Mouse (Mus musculus): ENCODE results near the gene Syngr1. TPM values are rescaled to one million over a fixed set of nuclear protein-coding genes. Genes with fewer than 3 reads are reported as not detected.

Gene Syngr1
- polyA plus RNA-seq, 1 experiment from 2014 or later: 8.1 TPM

DNA sequence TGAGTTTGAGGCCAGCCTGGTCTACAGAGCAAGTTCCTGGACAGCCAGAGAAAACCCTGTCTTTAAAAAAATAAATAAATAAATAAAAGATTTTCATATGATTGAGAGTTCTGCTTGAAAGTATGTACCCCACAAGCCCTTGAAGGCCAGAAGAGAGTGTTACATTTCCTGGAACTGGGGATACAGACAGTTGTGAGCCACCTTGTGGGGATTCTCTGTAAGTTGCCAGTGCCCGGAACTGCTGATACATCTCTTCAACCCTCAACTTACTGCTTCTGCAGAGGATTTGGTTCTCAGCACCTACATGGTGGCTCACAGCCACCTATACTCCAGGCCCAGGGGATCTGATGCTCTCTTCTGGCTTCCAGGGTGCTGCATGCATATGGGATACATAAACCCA, 36.1 kb downstream of the Syngr1 start:
- Histone ChIP-seq H3K27me3 (no peaks in the 10 kb centered on the region), H3K27ac (no peak overlapping the region)
- no peak for ATAC-seq (ENCODE audit: insufficient number of reproducible peaks, insufficient read depth, low FRiP score, low TSS enrichment)

DNA sequence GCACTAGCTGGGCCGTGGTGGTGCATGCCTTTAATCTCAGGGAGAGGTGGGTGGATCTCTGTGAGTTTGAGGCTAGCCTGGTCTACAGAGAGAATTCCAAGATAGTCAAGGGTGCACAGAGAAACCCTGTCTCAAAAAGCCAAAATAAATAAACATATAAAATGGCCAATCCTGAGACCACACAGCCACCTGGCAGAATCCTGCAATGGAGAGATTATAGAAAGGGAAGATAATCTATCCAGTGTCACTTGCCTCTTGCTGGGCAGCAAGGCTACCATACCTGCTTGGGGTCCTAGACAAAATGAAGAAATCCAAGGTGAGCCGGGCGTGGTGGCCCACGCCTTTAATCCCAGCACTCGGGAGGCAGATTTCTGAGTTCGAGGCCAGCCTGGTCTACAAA, 38.8 kb downstream of the Syngr1 start:
- H3K4me3 ChIP-seq: no peak overlapping the region
- H3K9me3 ChIP-seq: no peaks in the 10 kb centered on the region
- H3K27me3 ChIP-seq: no peaks in the 10 kb centered on the region
- no peaks in the 10 kb centered on the region for H3K36me3 ChIP-seq
- peaks cover 11% of the 10 kb centered on the region for H3K4me1 ChIP-seq
- no peak overlapping the region for H3K9ac ChIP-seq
- H3K4me2 ChIP-seq (replicated peaks): no peak overlapping the region
- no peak overlapping the region for H3K27ac ChIP-seq
- 93% methylated on average over 6 of the region's 6 CpGs for WGBS
- ATAC-seq (ENCODE audit: insufficient number of reproducible peaks, insufficient read depth, low FRiP score, low TSS enrichment): no peak

More for the DNA sequence above, 36.1 kb downstream of the Syngr1 start:
- WGBS: 61% methylated on average over 1 of the region's 1 CpGs
- Histone ChIP-seq H3K4me3 (no peak overlapping the region), H3K4me2 (replicated peaks) (no peak overlapping the region), H3K4me1 (no peaks in the 10 kb centered on the region), H3K36me3 (no peaks in the 10 kb centered on the region), H3K9ac (no peak overlapping the region), H3K9me3 (no peaks in the 10 kb centered on the region)

DNA sequence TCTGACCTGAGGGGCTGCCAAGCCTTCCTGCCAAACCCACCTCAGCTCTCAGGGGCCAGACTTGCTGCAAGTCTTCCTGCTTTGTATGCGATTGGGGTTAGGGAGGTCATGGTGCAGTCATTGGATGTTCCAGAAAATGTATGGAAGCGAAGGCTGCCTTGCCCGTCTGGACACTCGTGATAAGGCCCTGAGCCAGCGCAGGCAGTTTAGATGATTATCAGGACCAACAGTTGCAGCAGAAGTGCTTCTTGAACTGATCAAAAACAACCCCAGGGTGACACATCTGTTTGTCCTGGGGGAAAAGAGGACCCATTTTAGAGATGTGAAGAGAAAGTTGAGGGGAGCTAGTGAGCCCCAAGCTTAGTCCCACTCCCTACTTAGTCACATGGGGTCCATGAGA, 39.6 kb downstream of the Syngr1 start:
- Histone ChIP-seq H3K4me3 (no peak overlapping the region), H3K4me1 (peaks cover 11% of the 10 kb centered on the region), H3K36me3 (no peaks in the 10 kb centered on the region), H3K9ac (no peak overlapping the region), H3K27ac (no peak overlapping the region), H3K4me2 (replicated peaks) (no peak overlapping the region), H3K27me3 (no peaks in the 10 kb centered on the region), H3K9me3 (no peaks in the 10 kb centered on the region)
- 82% methylated on average over 5 of the region's 5 CpGs for WGBS
- ATAC-seq (ENCODE audit: insufficient number of reproducible peaks, insufficient read depth, low FRiP score, low TSS enrichment): no peak

DNA sequence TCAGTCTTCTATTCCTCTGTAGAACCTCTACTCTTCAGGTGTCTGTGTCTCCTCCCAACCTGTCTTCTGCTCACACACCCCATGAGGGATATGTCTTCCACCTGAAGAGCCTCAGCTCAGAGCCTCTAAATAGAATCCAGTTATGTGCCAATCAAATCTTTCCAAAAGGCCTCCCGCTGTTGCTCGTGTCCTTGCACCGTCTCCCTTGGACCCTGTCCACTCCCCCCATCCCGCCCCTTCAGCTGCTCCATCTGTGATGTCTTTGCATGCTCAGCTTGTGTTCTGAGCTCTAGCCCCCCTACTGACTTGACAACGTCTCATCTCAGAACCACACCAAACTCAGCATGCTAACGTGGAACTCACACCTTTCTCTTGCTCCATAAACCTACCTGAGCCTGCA, 40.3 kb downstream of the Syngr1 start:
- H3K36me3 ChIP-seq: no peaks in the 10 kb centered on the region
- no peak overlapping the region for H3K4me2 ChIP-seq (replicated peaks)
- H3K4me1 ChIP-seq: peaks cover 11% of the 10 kb centered on the region
- no peaks in the 10 kb centered on the region for H3K9me3 ChIP-seq
- H3K4me3 ChIP-seq: no peak overlapping the region
- 80% methylated on average over 6 of the region's 6 CpGs for WGBS
- no peak for ATAC-seq (ENCODE audit: insufficient number of reproducible peaks, insufficient read depth, low FRiP score, low TSS enrichment)
- no peaks in the 10 kb centered on the region for H3K27me3 ChIP-seq
- no peak overlapping the region for H3K9ac ChIP-seq
- H3K27ac ChIP-seq: no peak overlapping the region

DNA sequence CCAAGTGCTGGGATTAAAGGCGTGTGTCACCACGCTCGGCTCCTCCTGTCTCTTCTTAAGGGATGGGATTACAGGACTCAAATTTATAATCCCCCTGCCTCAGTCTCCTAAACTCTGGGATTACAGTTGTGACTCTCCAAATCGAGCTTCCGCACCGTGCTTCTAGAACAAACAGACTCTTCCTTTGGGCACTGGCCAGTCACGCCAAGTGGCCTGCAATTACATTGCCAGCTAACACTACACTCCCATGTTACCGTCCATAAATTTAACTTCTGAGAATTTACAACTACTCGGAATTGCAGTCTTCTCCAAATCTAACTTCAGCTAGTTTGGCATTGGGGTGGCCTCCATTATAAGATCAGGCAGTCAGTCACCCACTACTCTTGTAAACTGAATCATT, 41.3 kb downstream of the Syngr1 start:
- H3K36me3 ChIP-seq: no peaks in the 10 kb centered on the region
- H3K27me3 ChIP-seq: no peaks in the 10 kb centered on the region
- H3K27ac ChIP-seq: peak overlapping the region; percentile 46; the same call in 1 of the 2 replicates
- no peaks in the 10 kb centered on the region for H3K9me3 ChIP-seq
- peak overlapping the region; percentile 91 for H3K4me2 ChIP-seq (replicated peaks)
- H3K4me3 ChIP-seq: peak overlapping the region; percentile 63
- H3K4me1 ChIP-seq: peaks cover 11% of the 10 kb centered on the region
- ATAC-seq (ENCODE audit: insufficient number of reproducible peaks, insufficient read depth, low FRiP score, low TSS enrichment): no peak
- H3K9ac ChIP-seq: 0 out of 2 replicates have a peak overlapping the region, but pooled peaks have one; percentile 83
- 80% methylated on average over 9 of the region's 9 CpGs for WGBS

DNA sequence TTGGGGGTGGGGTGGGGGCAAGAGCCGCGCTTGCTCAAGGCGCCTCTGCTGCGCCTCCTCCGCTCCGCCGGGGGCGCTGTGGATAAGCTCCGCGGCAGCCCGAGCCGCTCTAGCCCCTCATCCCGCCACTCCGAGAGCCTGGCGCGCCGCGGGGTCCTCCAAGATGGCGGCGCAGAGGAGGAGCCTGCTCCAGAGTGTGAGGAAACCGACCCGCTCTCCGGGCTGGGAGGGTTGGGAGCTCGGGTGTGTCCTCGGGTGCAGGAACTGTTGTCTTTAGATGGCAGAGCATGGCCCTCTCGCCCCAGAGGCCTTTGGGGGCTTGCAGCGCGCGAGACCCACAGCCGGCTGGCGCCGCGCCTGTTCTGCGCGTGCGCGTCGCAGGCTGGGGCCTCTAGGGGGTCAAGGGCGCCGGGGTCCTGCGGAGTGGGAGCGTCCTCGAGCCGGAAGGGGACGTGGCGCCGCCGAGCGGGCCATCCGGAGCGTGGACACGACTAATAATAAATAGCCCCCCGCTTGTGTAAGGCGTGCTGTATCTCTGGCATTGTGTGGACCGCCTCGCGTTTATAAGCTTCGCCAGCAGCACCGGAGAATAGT, 42.0 kb downstream of the Syngr1 start, which contains the start of gene Tab1:
Gene Tab1, plus strand, starts transcription at position 135 of the 594 bp plus-strand sequence.
- peak; percentile 92 for ATAC-seq (ENCODE audit: insufficient number of reproducible peaks, insufficient read depth, low FRiP score, low TSS enrichment)
- H3K4me1 ChIP-seq: peaks cover 12% of the 10 kb centered on the region
- peak within 1 kb of the TSS; percentile 83 for H3K9ac ChIP-seq
- no peaks in the 10 kb centered on the region for H3K27me3 ChIP-seq
- peak within 1 kb of the TSS; percentile 63 for H3K4me3 ChIP-seq
- no peaks in the 10 kb centered on the region for H3K9me3 ChIP-seq
- peak within 1 kb of the TSS; percentile 91 for H3K4me2 ChIP-seq (replicated peaks)
- H3K36me3 ChIP-seq: no peaks in the 10 kb centered on the region
- H3K27ac ChIP-seq: peak within 1 kb of the TSS; percentile 98
- under 1% methylated on average over 59 of the region's 59 CpGs for WGBS

DNA sequence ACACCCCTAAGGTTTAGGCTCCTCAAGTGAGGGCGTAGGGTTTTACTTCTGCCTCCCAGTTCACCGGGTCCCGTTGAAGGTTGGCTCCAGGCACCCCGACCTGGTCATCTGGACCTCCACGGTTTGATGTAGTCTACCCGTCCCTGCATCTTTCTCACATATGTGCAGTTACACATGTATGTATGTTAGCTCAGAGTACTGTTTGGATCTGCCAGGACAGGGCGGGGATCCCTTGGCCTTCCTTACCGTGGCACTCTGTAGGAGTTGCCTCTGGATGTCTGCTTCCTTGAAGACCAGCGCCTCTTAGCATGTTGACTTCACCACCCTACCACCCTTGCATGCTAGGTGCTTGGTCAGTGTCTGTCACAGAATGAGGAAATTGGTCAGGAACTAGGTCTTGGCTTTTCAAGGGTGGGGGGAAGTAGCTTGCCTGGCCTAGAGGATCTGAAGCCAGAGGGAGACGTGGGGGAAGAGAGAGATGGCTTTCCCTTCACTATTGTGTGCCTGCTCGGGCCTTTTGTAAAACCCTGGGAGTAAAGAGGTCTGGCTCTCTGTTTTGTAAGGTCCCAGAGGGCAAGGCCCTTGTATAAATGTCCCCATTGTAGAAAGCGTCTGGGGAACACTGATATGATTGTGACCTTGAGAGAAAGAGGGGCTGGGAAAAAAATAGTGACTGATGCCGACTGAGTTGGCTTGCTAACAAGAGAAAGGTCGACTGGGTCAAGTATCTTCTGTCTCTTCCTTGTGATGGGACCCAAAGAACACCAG, 42.7 kb downstream of the Syngr1 start:
- ATAC-seq (ENCODE audit: insufficient number of reproducible peaks, insufficient read depth, low FRiP score, low TSS enrichment): no peak
- 12% methylated on average over 14 of the region's 14 CpGs for WGBS
- H3K4me3 ChIP-seq: peak overlapping the region; percentile 63
- no peaks in the 10 kb centered on the region for H3K36me3 ChIP-seq
- H3K4me2 ChIP-seq (replicated peaks): peak overlapping the region; percentile 91
- no peaks in the 10 kb centered on the region for H3K9me3 ChIP-seq
- peak overlapping the region; percentile 83 for H3K9ac ChIP-seq
- peak overlapping the region; percentile 98 for H3K27ac ChIP-seq
- no peaks in the 10 kb centered on the region for H3K27me3 ChIP-seq
- peaks cover 14% of the 10 kb centered on the region for H3K4me1 ChIP-seq

DNA sequence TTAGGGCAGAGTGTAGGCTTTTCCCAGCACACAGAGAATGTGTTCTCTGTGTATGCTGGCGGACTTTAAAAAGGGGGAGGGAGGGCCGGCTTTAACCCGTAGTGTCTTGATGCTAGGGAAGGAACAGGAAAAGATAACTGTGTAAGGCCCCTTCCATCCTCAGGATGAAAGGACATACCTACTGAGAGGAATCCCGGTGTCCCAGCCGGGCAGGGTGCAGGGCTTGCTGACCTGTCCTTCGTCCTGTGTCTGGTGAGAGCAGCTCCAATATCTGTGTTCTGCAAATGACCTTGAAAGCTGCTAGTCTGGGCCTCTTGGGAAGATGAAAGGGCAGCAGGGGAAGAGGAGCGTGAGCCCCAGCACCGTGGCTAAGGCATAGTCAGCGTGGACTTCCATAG, 43.3 kb downstream of the Syngr1 start:
- Histone ChIP-seq H3K27me3 (no peaks in the 10 kb centered on the region), H3K27ac (peak overlapping the region; percentile 98; the same call in 1 of the 2 replicates), H3K36me3 (no peaks in the 10 kb centered on the region), H3K9me3 (no peaks in the 10 kb centered on the region), H3K4me2 (replicated peaks) (peak overlapping the region; percentile 91), H3K4me1 (peaks cover 14% of the 10 kb centered on the region), H3K9ac (peak overlapping the region; percentile 83), H3K4me3 (peak overlapping the region; percentile 63)
- ATAC-seq (ENCODE audit: insufficient number of reproducible peaks, insufficient read depth, low FRiP score, low TSS enrichment): no peak
- 65% methylated on average over 9 of the region's 9 CpGs for WGBS

DNA sequence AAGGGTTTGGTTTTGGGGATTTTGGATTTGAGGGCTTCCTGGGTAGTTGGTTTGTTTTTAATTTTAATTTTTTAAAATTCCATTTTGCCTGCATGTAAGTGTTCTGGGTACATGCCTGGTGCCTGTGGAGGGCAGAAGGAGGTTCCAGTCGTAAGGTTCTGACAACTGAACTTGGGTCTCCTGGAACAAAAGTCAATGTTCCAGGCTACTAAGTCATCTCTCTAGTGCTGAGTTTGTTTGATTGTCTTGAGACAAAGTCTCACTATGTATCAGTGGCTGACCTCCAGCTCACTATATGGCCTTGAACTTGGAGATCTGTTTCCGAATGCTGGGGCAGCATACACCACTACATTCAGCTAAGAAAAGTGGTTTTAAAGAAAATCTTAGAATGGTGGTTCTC, 44.4 kb downstream of the Syngr1 start:
- Histone ChIP-seq H3K36me3 (peaks cover 5% of the 10 kb centered on the region; the same call in 1 of the 2 replicates), H3K9me3 (no peaks in the 10 kb centered on the region), H3K4me2 (replicated peaks) (no peak overlapping the region), H3K4me1 (peaks cover 14% of the 10 kb centered on the region), H3K27ac (no peak overlapping the region), H3K4me3 (no peak overlapping the region), H3K27me3 (no peaks in the 10 kb centered on the region), H3K9ac (no peak overlapping the region)
- WGBS: 91% methylated on average over 2 of the region's 2 CpGs
- no peak for ATAC-seq (ENCODE audit: insufficient number of reproducible peaks, insufficient read depth, low FRiP score, low TSS enrichment)

DNA sequence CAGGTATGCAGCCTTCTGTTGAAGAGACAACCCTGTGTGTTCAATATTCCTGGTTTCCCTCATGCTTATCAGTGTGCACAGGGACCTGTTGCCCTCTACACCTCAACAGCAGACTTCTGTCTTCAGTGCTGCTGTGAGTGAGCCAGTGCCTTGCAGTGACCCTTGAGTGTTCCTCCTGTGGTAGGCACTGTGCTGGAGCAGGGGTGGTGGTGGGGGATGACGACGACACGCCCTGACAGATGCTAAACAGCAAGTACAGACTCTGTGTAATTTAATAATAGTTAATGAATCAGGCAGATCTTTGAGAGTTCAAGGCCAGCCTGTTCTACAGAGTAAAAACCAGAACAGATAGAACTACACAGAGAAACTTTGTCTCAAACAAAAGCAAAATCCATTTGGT, 45.5 kb downstream of the Syngr1 start:
- Histone ChIP-seq H3K27ac (no peak overlapping the region), H3K9ac (no peak overlapping the region), H3K36me3 (peaks cover 16% of the 10 kb centered on the region), H3K4me2 (replicated peaks) (no peak overlapping the region), H3K27me3 (no peaks in the 10 kb centered on the region), H3K9me3 (no peaks in the 10 kb centered on the region), H3K4me3 (no peak overlapping the region), H3K4me1 (peaks cover 14% of the 10 kb centered on the region)
- ATAC-seq (ENCODE audit: insufficient number of reproducible peaks, insufficient read depth, low FRiP score, low TSS enrichment): no peak
- 94% methylated on average over 3 of the region's 3 CpGs for WGBS

DNA sequence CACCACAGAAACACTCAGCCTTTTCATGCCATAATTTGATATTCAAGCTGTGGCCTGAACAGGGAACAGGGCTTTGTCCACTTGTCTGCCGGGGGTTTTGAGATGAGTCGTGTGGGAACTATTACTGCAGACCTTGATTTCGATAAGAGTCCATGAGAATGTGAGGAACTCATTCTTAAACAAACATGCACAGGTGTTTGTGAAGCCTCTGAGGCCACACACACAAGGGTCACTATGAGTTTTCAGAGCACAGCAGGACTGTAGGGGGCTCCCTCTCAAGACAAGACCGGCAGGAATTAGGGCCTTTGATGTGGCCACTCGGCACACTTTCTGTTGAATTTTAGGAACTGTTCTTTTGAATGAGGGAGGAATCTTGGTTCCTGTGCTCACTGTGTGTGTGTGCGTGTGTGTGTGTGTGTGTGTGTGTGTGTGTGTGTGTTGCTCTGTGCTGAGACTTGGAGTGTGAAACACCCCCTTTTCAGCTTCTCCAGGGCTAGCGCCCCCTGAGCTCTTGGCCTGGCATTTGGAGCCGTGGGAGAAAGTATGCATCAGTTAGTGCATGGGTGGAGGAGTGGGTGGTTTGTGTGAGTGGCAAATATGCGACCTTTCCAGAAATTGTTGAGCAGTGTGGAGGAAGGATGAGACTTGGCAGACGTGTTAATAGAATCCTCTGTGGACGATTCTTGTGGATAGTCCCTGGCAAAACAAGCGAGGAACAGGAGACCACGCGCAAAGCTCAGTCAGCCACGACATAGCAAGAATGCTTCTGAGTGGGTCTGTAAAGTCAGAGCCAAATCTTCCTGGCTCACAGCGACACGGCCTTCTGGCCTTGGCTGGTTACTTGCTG, 47.0 kb downstream of the Syngr1 start:
- no peak overlapping the region; the same call in 1 of the 2 replicates for H3K27ac ChIP-seq
- WGBS: 74% methylated on average over 17 of the region's 17 CpGs
- peaks cover 25% of the 10 kb centered on the region for H3K36me3 ChIP-seq

More for the DNA sequence above, 47.0 kb downstream of the Syngr1 start:
- no peak overlapping the region for H3K4me2 ChIP-seq (replicated peaks)
- no peak overlapping the region for H3K9ac ChIP-seq
- ATAC-seq (ENCODE audit: insufficient number of reproducible peaks, insufficient read depth, low FRiP score, low TSS enrichment): 0 out of 2 replicates have a peak, but pooled peaks have one; percentile 7
- no peaks in the 10 kb centered on the region for H3K27me3 ChIP-seq
- H3K9me3 ChIP-seq: no peaks in the 10 kb centered on the region
- peaks cover 14% of the 10 kb centered on the region for H3K4me1 ChIP-seq
- H3K4me3 ChIP-seq: no peak overlapping the region
